8 mouse cellular contexts compared by ENCODE assay signal in genomic region chr12:111946716-111947115, GRCm38 (mm10). TPM values are rescaled to one million over a fixed set of nuclear protein-coding genes. Genes with fewer than 3 reads are reported as not detected.
DNase-seq lines count a peak whose midpoint lies in the region; ATAC-seq and TF ChIP-seq lines count a peak whose summit lies in the region.

No protein-coding gene starts in this region.

- H3K4me3 ChIP-seq in forebrain, embryonic 14.5 days (ENCODE audit: low read depth, low read length): no peak overlapping the region
- H3K4me3 ChIP-seq in forebrain, embryonic 13.5 days: no peak overlapping the region
- no peak overlapping the region for H3K4me3 ChIP-seq in cerebellum, adult 2 months (replicated peaks; ENCODE audit: insufficient read depth, low read depth, low read length)
- no peak overlapping the region for H3K4me3 ChIP-seq in heart, embryonic 11.5 days (ENCODE audit: low read depth, low read length)

- ATAC-seq in forebrain, embryonic 14.5 days: no peak
- ATAC-seq in forebrain, embryonic 13.5 days: no peak
- ATAC-seq in CD4-positive, CD25-positive, alpha-beta regulatory T cell, adult 4 months: peak; percentile 76
- peak; percentile 16; the same call in 1 of the 2 replicates for ATAC-seq in heart, embryonic 11.5 days (replicated peaks; ENCODE audit: insufficient number of reproducible peaks, low FRiP score, low TSS enrichment)

- H3K9me3 ChIP-seq in forebrain, embryonic 14.5 days (replicated peaks; ENCODE audit: control insufficient read depth, low read length): no peaks in the 10 kb centered on the region
- no peaks in the 10 kb centered on the region for H3K9me3 ChIP-seq in forebrain, embryonic 13.5 days (replicated peaks)
- no peaks in the 10 kb centered on the region for H3K9me3 ChIP-seq in heart, embryonic 11.5 days (replicated peaks; ENCODE audit: control insufficient read depth, low read length)

- no peaks in the 10 kb centered on the region for H3K36me3 ChIP-seq in forebrain, embryonic 14.5 days (ENCODE audit: control insufficient read depth, insufficient read depth, low read length)
- H3K36me3 ChIP-seq in forebrain, embryonic 13.5 days (ENCODE audit: poor library complexity, severe bottlenecking): no peaks in the 10 kb centered on the region
- no peaks in the 10 kb centered on the region for H3K36me3 ChIP-seq in heart, embryonic 11.5 days (ENCODE audit: control insufficient read depth, insufficient read depth, low read length)

- TF ChIP-seq CTCF in cerebellum, adult 2 months (IDR thresholded peaks at IDR 0.05; ENCODE audit: borderline replicate concordance, insufficient read depth, low read depth, low read length): peak; percentile 96

- no peak overlapping the region for H3K9ac ChIP-seq in forebrain, embryonic 14.5 days (ENCODE audit: low read length)
- H3K9ac ChIP-seq in forebrain, embryonic 13.5 days: no peak overlapping the region
- no peak overlapping the region for H3K9ac ChIP-seq in heart, embryonic 11.5 days (ENCODE audit: low read depth, low read length)

- H3K4me1 ChIP-seq in forebrain, embryonic 14.5 days (ENCODE audit: control insufficient read depth, insufficient read depth, low read length): no peaks in the 10 kb centered on the region
- H3K4me1 ChIP-seq in forebrain, embryonic 13.5 days: peaks cover 4% of the 10 kb centered on the region; the same call in 1 of the 2 replicates
- H3K4me1 ChIP-seq in cerebellum, adult 2 months (ENCODE audit: control insufficient read depth, insufficient read depth, low read length): no peaks in the 10 kb centered on the region
- peaks cover 27% of the 10 kb centered on the region for H3K4me1 ChIP-seq in heart, embryonic 11.5 days (ENCODE audit: control insufficient read depth, insufficient read depth, low read length)

- no peaks in the 10 kb centered on the region for H3K27me3 ChIP-seq in forebrain, embryonic 14.5 days (replicated peaks; ENCODE audit: control insufficient read depth, insufficient read depth, low read length)
- no peaks in the 10 kb centered on the region for H3K27me3 ChIP-seq in forebrain, embryonic 13.5 days
- H3K27me3 ChIP-seq in cerebellum, adult 2 months (ENCODE audit: control insufficient read depth, insufficient read depth, low read length): no peaks in the 10 kb centered on the region
- H3K27me3 ChIP-seq in heart, embryonic 11.5 days (ENCODE audit: control insufficient read depth, insufficient read depth, low read length): no peaks in the 10 kb centered on the region

- TF ChIP-seq POLR2A in cerebellum, adult 2 months (IDR thresholded peaks at IDR 0.05; ENCODE audit: borderline replicate concordance, insufficient read depth, low read length): no peak

- no peak overlapping the region for H3K27ac ChIP-seq in forebrain, embryonic 14.5 days (ENCODE audit: low read depth, low read length)
- no peak overlapping the region for H3K27ac ChIP-seq in forebrain, embryonic 13.5 days
- no peak overlapping the region for H3K27ac ChIP-seq in cerebellum, adult 2 months (ENCODE audit: insufficient read depth, low read length)
- H3K27ac ChIP-seq in heart, embryonic 11.5 days (ENCODE audit: low read depth, low read length): 0 out of 2 replicates have a peak overlapping the region, but pooled peaks have one; percentile 54

- H3K4me2 ChIP-seq in forebrain, embryonic 14.5 days (ENCODE audit: low read length): no peak overlapping the region
- no peak overlapping the region for H3K4me2 ChIP-seq in forebrain, embryonic 13.5 days
- no peak overlapping the region for H3K4me2 ChIP-seq in heart, embryonic 11.5 days

- peak; percentile 46 for DNase-seq in forebrain, embryonic 14.5 days (ENCODE audit: low spot score)
- peak; percentile 67 to 73 for DNase-seq in cerebellum, adult 2 months
- DNase-seq in kidney, postnatal 14 days: peak; percentile 83
- DNase-seq in lung, postnatal 4 days: peak; percentile 76 to 81
- DNase-seq in thymus, adult 18-20 months: peak; percentile 30 to 42

- whole genome bisulfite sequencing in forebrain, embryonic 14.5 days: 55% methylated on average over 2 of the region's 2 CpGs
- 51% methylated on average over 2 of the region's 2 CpGs for WGBS in forebrain, embryonic 13.5 days
- WGBS in cerebellum, adult 2 months: 34% methylated on average over 2 of the region's 2 CpGs
- 23% methylated on average over 2 of the region's 2 CpGs for WGBS in heart, embryonic 11.5 days (ENCODE audit: insufficient replicate concordance)

RNA-seq across cellular contexts. Expression of gene Atp5mpl, which starts 20.1 kb away (rescaled TPM):
- polyA plus RNA-seq in forebrain, embryonic 14.5 days (2014; fragmentation: Nextera tagmentation; extraction: Ambion mirVana): 634 and 784 TPM in 2 replicates
- polyA plus RNA-seq in forebrain, embryonic 13.5 days (2015; fragmentation: Nextera tagmentation; extraction: Ambion mirVana): 677 and 746 TPM in 2 replicates
- polyA plus RNA-seq in CD4-positive, CD25-positive, alpha-beta regulatory T cell, adult 4 months (2017; shearing (Covaris generic)): 100 to 1,000 TPM; 202 to 279 TPM
- polyA plus RNA-seq in cerebellum, adult 2 months (2012; rRNA removed): 359 and 364 TPM in 2 replicates
- polyA plus RNA-seq in heart, embryonic 11.5 days (2014; fragmentation: Nextera tagmentation; extraction: Ambion mirVana): 1,282 and 1,314 TPM in 2 replicates

RNA-seq across cellular contexts. Expression of gene Tdrd9, which starts 24.6 kb away (rescaled TPM):
- 0.19 and 0.31 TPM in 2 replicates for polyA plus RNA-seq in forebrain, embryonic 14.5 days (2014; fragmentation: Nextera tagmentation; extraction: Ambion mirVana)
- 0.45 and 1.3 TPM in 2 replicates for polyA plus RNA-seq in forebrain, embryonic 13.5 days (2015; fragmentation: Nextera tagmentation; extraction: Ambion mirVana)
- polyA plus RNA-seq in CD4-positive, CD25-positive, alpha-beta regulatory T cell, adult 4 months (2017; shearing (Covaris generic)): not detected
- polyA plus RNA-seq in cerebellum, adult 2 months (2012; rRNA removed): 0.17 and 0.21 TPM in 2 replicates
- 0.23 and 0.31 TPM in 2 replicates for polyA plus RNA-seq in heart, embryonic 11.5 days (2014; fragmentation: Nextera tagmentation; extraction: Ambion mirVana)

RNA-seq across cellular contexts. Expression of gene Rd3l, which starts 34.4 kb away (rescaled TPM):
- not detected in 2 replicates for polyA plus RNA-seq in forebrain, embryonic 14.5 days (2014; fragmentation: Nextera tagmentation; extraction: Ambion mirVana)
- polyA plus RNA-seq in forebrain, embryonic 13.5 days (2015; fragmentation: Nextera tagmentation; extraction: Ambion mirVana): not detected in 2 replicates
- polyA plus RNA-seq in CD4-positive, CD25-positive, alpha-beta regulatory T cell, adult 4 months (2017; shearing (Covaris generic)): not detected
- polyA plus RNA-seq in cerebellum, adult 2 months (2012; rRNA removed): 1.3 and 1.7 TPM in 2 replicates
- 1.2 and 1.5 TPM in 2 replicates for polyA plus RNA-seq in heart, embryonic 11.5 days (2014; fragmentation: Nextera tagmentation; extraction: Ambion mirVana)

RNA-seq across cellular contexts. Expression of gene Ppp1r13b, which starts 38.8 kb away (rescaled TPM):
- polyA plus RNA-seq in forebrain, embryonic 14.5 days (2014; fragmentation: Nextera tagmentation; extraction: Ambion mirVana): 12.5 and 20.1 TPM in 2 replicates
- polyA plus RNA-seq in forebrain, embryonic 13.5 days (2015; fragmentation: Nextera tagmentation; extraction: Ambion mirVana): 9.3 TPM in 2 replicates
- polyA plus RNA-seq in CD4-positive, CD25-positive, alpha-beta regulatory T cell, adult 4 months (2017; shearing (Covaris generic)): 10 to 100 TPM; 10.7 to 15.1 TPM
- polyA plus RNA-seq in cerebellum, adult 2 months (2012; rRNA removed): 37.8 and 38.4 TPM in 2 replicates
- 15.8 and 16.5 TPM in 2 replicates for polyA plus RNA-seq in heart, embryonic 11.5 days (2014; fragmentation: Nextera tagmentation; extraction: Ambion mirVana)

Comparison
In these comparisons a context has a peak if more than half of its experiments do, and no peak if none do; other contexts are left out.
1. ATAC-seq: peak in CD4-positive, CD25-positive, alpha-beta regulatory T cell, adult 4 months (single experiment) and heart, embryonic 11.5 days (single experiment); none in forebrain, embryonic 14.5 days (single experiment) and forebrain, embryonic 13.5 days (single experiment).
2. Peak in every context shown above with its lines, with median percentiles within 50 percentile points of each other: DNase-seq.